Mouse (Mus musculus): Measurements from ENCODE around the gene H2-T23. TPM values are rescaled to one million over a fixed set of nuclear protein-coding genes. Genes with fewer than 3 reads are reported as not detected.
A peak's percentile ranks its signal among the peaks of the same experiment; 100 is the strongest.

The H2-T23 gene
- polyA plus RNA-seq, 1 experiment: 13.6 TPM

DNA sequence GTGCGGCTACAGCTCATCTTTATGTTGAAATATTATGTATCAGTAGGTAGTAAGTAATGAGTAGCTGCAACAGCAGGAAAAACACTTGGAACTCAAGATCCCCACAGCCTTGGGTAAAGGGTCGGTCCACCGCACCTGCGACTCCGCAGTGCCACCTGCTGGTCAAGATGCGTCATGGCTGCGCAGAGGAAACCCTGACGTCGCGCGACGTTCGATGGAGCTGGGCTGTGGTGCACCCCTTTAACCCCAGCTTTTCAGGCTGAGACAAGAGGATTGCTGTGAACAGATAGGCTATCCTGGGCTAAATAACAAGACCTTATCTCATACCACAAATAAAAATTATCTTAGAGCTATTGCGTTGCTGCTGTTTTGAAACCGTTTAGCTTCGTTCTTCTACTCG lies 39.0 kb downstream of the H2-T23 start:
- peak overlapping the region; percentile 74 for H3K4me3 ChIP-seq
- H3K79me2 ChIP-seq (ENCODE audit: control insufficient read depth, insufficient read depth): peaks cover 35% of the 10 kb centered on the region
- H3ac ChIP-seq (ENCODE audit: control insufficient read depth, insufficient read length): no peak overlapping the region
- TF ChIP-seq TCF12 (IDR thresholded peaks at IDR 0.05; ENCODE audit: insufficient read depth, poor library complexity, severe bottlenecking) (no peak), E2F4 (IDR thresholded peaks at IDR 0.05; ENCODE audit: insufficient read depth) (no peak), MYOD1 (IDR thresholded peaks at IDR 0.05; ENCODE audit: control insufficient read depth in 1 of 3, insufficient read length in 2 of 3, low read depth in 2 of 3) (peak in 2 of 3 experiments; percentile 70 to 71), CEBPB (IDR thresholded peaks at IDR 0.05; ENCODE audit: insufficient read depth, poor library complexity, severe bottlenecking) (no peak), REST (IDR thresholded peaks at IDR 0.05; ENCODE audit: insufficient read depth, insufficient read length) (no peak), POLR2A (IDR thresholded peaks at IDR 0.05; ENCODE audit: insufficient read length, low read depth) (no peak), MYOG (IDR thresholded peaks at IDR 0.05; ENCODE audit: control insufficient read depth in 1 of 3, insufficient read depth in 1 of 3, insufficient read length in 2 of 3, low read depth in 2 of 3) (peak in 2 of 3 experiments; percentile 24 to 68), USF1 (IDR thresholded peaks at IDR 0.05; ENCODE audit: low read depth) (no peak), POLR2AphosphoS2 (IDR thresholded peaks at IDR 0.05; ENCODE audit: insufficient read length, low read depth) (peak; percentile 25), SRF (IDR thresholded peaks at IDR 0.05; ENCODE audit: control insufficient read depth, insufficient read length, low read depth) (no peak)
- peak overlapping the region; percentile 83 for H3K4me2 ChIP-seq (ENCODE audit: low read depth)
- H3K36me3 ChIP-seq (ENCODE audit: control insufficient read depth, insufficient read depth): no peaks in the 10 kb centered on the region
- no peaks in the 10 kb centered on the region for H3K27me3 ChIP-seq (ENCODE audit: control insufficient read depth, insufficient read depth, insufficient read length)

- H3K4me2 ChIP-seq (ENCODE audit: low read depth): no peak overlapping the region
Observed at GRCm38 (mm10) chr17:35991781-35992180, 40.9 kb downstream of the H2-T23 start.

DNA sequence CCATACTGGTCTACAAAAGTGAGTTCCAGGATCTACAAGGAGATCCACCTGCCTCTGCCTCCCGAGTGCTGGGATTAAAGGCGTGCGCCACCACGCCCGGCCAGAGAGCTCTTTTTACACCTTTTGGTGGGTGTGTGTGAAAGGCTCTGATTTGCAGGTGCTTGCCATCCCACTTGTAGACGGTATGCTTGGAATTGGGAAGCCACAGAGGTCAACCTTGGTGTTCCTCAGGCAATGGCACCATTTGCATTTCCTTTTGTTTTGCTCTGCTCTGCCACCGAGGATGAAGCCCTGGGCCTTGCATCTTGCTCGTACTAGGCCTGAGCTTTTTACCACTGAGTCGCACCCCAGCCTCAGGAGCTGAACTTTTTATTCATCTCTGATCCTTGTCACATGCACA lies 50.9 kb downstream of the H2-T23 start:
- H3K27me3 ChIP-seq (ENCODE audit: control insufficient read depth, insufficient read depth, insufficient read length): no peaks in the 10 kb centered on the region
- no peak overlapping the region for H3K4me2 ChIP-seq (ENCODE audit: low read depth)
- no peak overlapping the region for H3ac ChIP-seq (ENCODE audit: control insufficient read depth, insufficient read length)
- peaks cover 32% of the 10 kb centered on the region for H3K79me2 ChIP-seq (ENCODE audit: control insufficient read depth, insufficient read depth)
- no peak overlapping the region for H3K4me3 ChIP-seq
- no peak for TF ChIP-seq REST (IDR thresholded peaks at IDR 0.05; ENCODE audit: insufficient read depth, insufficient read length)
- TF ChIP-seq POLR2A (IDR thresholded peaks at IDR 0.05; ENCODE audit: insufficient read length, low read depth): no peak
- TF ChIP-seq CEBPB (IDR thresholded peaks at IDR 0.05; ENCODE audit: insufficient read depth, poor library complexity, severe bottlenecking): no peak
- no peak for TF ChIP-seq TCF12 (IDR thresholded peaks at IDR 0.05; ENCODE audit: insufficient read depth, poor library complexity, severe bottlenecking)
- no peak for TF ChIP-seq MYOD1 (IDR thresholded peaks at IDR 0.05; ENCODE audit: control insufficient read depth in 1 of 3, insufficient read length in 2 of 3, low read depth in 2 of 3)
- no peak for TF ChIP-seq USF1 (IDR thresholded peaks at IDR 0.05; ENCODE audit: low read depth)
- TF ChIP-seq POLR2AphosphoS2 (IDR thresholded peaks at IDR 0.05; ENCODE audit: insufficient read length, low read depth): no peak
- TF ChIP-seq TCF3 (IDR thresholded peaks at IDR 0.05; ENCODE audit: insufficient read length, low read depth): no peak
- TF ChIP-seq SRF (IDR thresholded peaks at IDR 0.05; ENCODE audit: control insufficient read depth, insufficient read length, low read depth): no peak
- TF ChIP-seq MYOG (IDR thresholded peaks at IDR 0.05; ENCODE audit: control insufficient read depth in 1 of 3, insufficient read depth in 1 of 3, insufficient read length in 2 of 3, low read depth in 2 of 3): no peak
- TF ChIP-seq MAX (IDR thresholded peaks at IDR 0.05; ENCODE audit: low read depth): no peak
- no peak for TF ChIP-seq E2F4 (IDR thresholded peaks at IDR 0.05; ENCODE audit: insufficient read depth)
- peaks cover 9% of the 10 kb centered on the region for H3K36me3 ChIP-seq (ENCODE audit: control insufficient read depth, insufficient read depth)

More at GRCm38 (mm10) chr17:35991781-35992180, 40.9 kb downstream of the H2-T23 start:
- H3K36me3 ChIP-seq (ENCODE audit: control insufficient read depth, insufficient read depth): no peaks in the 10 kb centered on the region
- TF ChIP-seq POLR2AphosphoS2 (IDR thresholded peaks at IDR 0.05; ENCODE audit: insufficient read length, low read depth): no peak
- peak in 1 of 3 experiments; percentile 31 for TF ChIP-seq MYOG (IDR thresholded peaks at IDR 0.05; ENCODE audit: control insufficient read depth in 1 of 3, insufficient read depth in 1 of 3, insufficient read length in 2 of 3, low read depth in 2 of 3)
- no peak overlapping the region for H3K4me3 ChIP-seq
- no peaks in the 10 kb centered on the region for H3K27me3 ChIP-seq (ENCODE audit: control insufficient read depth, insufficient read depth, insufficient read length)
- H3K79me2 ChIP-seq (ENCODE audit: control insufficient read depth, insufficient read depth): peaks cover 19% of the 10 kb centered on the region
- H3ac ChIP-seq (ENCODE audit: control insufficient read depth, insufficient read length): no peak overlapping the region

- no peak for TF ChIP-seq MAX (IDR thresholded peaks at IDR 0.05; ENCODE audit: low read depth)
- TF ChIP-seq POLR2A (IDR thresholded peaks at IDR 0.05; ENCODE audit: insufficient read length, low read depth): peak; percentile 39
- TF ChIP-seq POLR2AphosphoS2 (IDR thresholded peaks at IDR 0.05; ENCODE audit: insufficient read length, low read depth): peak; percentile 30
- Histone ChIP-seq H3K4me2 (ENCODE audit: low read depth) (peak overlapping the region; percentile 92), H3ac (ENCODE audit: control insufficient read depth, insufficient read length) (peak overlapping the region; percentile 38), H3K27me3 (ENCODE audit: control insufficient read depth, insufficient read depth, insufficient read length) (no peaks in the 10 kb centered on the region), H3K4me3 (peak overlapping the region; percentile 95), H3K79me2 (ENCODE audit: control insufficient read depth, insufficient read depth) (peaks cover 39% of the 10 kb centered on the region), H3K36me3 (ENCODE audit: control insufficient read depth, insufficient read depth) (peaks cover 4% of the 10 kb centered on the region)
Observed at GRCm38 (mm10) chr17:35980363-35980754, 52.3 kb downstream of the H2-T23 start.

Other genes starting within 250 kb of the H2-T23 start
- 45.1 TPM for gene Ier3, start 211.2 kb downstream of the H2-T23 start, polyA plus RNA-seq (2012; fragmentation: generic; extraction: Trizol)
- 107 TPM for gene Flot1, start 209.6 kb downstream of the H2-T23 start, polyA plus RNA-seq (2012; fragmentation: generic; extraction: Trizol)
- 692 TPM for gene Tubb5, start 194.5 kb downstream of the H2-T23 start, polyA plus RNA-seq (2012; fragmentation: generic; extraction: Trizol)
- gene Mdc1, start 191.3 kb downstream of the H2-T23 start, polyA plus RNA-seq (2012; fragmentation: generic; extraction: Trizol): 7.0 TPM
- gene Nrm, start 171.5 kb downstream of the H2-T23 start, polyA plus RNA-seq (2012; fragmentation: generic; extraction: Trizol): 18.5 TPM
- gene Ppp1r18, start 167.3 kb downstream of the H2-T23 start, polyA plus RNA-seq (2012; fragmentation: generic; extraction: Trizol): 46.2 TPM
- 29.4 TPM for gene Dhx16, start 153.0 kb downstream of the H2-T23 start, polyA plus RNA-seq (2012; fragmentation: generic; extraction: Trizol)
- gene 2310061I04Rik, start 135.4 kb downstream of the H2-T23 start, polyA plus RNA-seq (2012; fragmentation: generic; extraction: Trizol): 33.7 TPM
- 23.1 TPM for gene Atat1, start 122.8 kb downstream of the H2-T23 start, polyA plus RNA-seq (2012; fragmentation: generic; extraction: Trizol)
- gene Mrps18b, start 116.5 kb downstream of the H2-T23 start, polyA plus RNA-seq (2012; fragmentation: generic; extraction: Trizol): 104 TPM
- 32.9 TPM for gene Ppp1r10, start 116.4 kb downstream of the H2-T23 start, polyA plus RNA-seq (2012; fragmentation: generic; extraction: Trizol)
- gene Abcf1, start 63.1 kb downstream of the H2-T23 start, polyA plus RNA-seq (2012; fragmentation: generic; extraction: Trizol): 90.1 TPM
- 64.1 TPM for gene Gnl1, start 53.0 kb downstream of the H2-T23 start, polyA plus RNA-seq (2012; fragmentation: generic; extraction: Trizol)
- 14.1 TPM for gene Prr3, start 52.6 kb downstream of the H2-T23 start, polyA plus RNA-seq (2012; fragmentation: generic; extraction: Trizol)
- 0.47 TPM for gene H2-T24, start 12.3 kb downstream of the H2-T23 start, polyA plus RNA-seq (2012; fragmentation: generic; extraction: Trizol)
- gene H2-T22, start 9.9 kb upstream of the H2-T23 start, polyA plus RNA-seq (2012; fragmentation: generic; extraction: Trizol): 22.1 TPM
- gene Gm6034, start 10.1 kb upstream of the H2-T23 start, polyA plus RNA-seq (2012; fragmentation: generic; extraction: Trizol): not detected
- gene Gm11127, start 25.5 kb upstream of the H2-T23 start, polyA plus RNA-seq (2012; fragmentation: generic; extraction: Trizol): 0.23 TPM
- not detected for gene Gm19684, start 88.8 kb upstream of the H2-T23 start, polyA plus RNA-seq (2012; fragmentation: generic; extraction: Trizol)
- gene Gm7030, start 96.6 kb upstream of the H2-T23 start, polyA plus RNA-seq (2012; fragmentation: generic; extraction: Trizol): not detected
- not detected for gene Gm8909, start 135.7 kb upstream of the H2-T23 start, polyA plus RNA-seq (2012; fragmentation: generic; extraction: Trizol)
- gene H2-T3, start 157.4 kb upstream of the H2-T23 start, polyA plus RNA-seq (2012; fragmentation: generic; extraction: Trizol): not detected
- gene Rpp21, start 225.2 kb upstream of the H2-T23 start, polyA plus RNA-seq (2012; fragmentation: generic; extraction: Trizol): 59.2 TPM
- gene Trim39, start 239.4 kb upstream of the H2-T23 start, polyA plus RNA-seq (2012; fragmentation: generic; extraction: Trizol): 5.5 TPM